Mouse (Mus musculus): ENCODE results near the gene Hbb-y.

DNA sequence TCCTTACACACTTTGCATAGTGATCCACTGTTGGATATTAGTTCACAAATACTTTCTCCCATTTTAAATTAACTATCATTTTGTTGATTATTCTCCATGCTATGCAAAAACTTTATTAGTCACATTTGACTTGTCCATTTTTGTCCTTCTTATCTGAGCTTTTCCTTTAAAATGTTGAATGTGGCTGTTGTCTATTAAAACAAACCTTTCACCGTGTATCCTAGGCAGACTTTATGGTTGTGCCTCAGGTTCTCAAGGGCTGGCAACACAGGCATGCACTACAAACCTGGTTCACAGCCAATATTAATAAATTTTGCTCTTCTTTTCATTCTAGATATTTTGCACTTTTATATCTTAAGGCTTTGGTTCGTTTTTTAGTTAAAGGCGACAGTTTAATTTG is 42.3 kb downstream of the Hbb-y start:
- no peak for TF ChIP-seq TAL1 (IDR thresholded peaks at IDR 0.05; ENCODE audit: low read length)
- no peak for TF ChIP-seq GATA1 (IDR thresholded peaks at IDR 0.05; ENCODE audit: low read length)

All from erythroblast, embryonic 14.5 days (primary cell).